Mouse (Mus musculus) ES-Bruce4 (cell line): Measurements from ENCODE around the gene Plrg1.

Experiments used
- CTCF ChIP-seq: IDR thresholded peaks from one replicate; pipeline ENCODE4 v1.8.1; 2011; ENCODE audit warnings: low read depth, low read length
- EP300 ChIP-seq: IDR thresholded peaks from 2 replicates; pipeline ENCODE4 v1.6.1; 2011; ENCODE audit warnings: low read depth, low read length; ENCODE audit not compliant: insufficient read depth
- POLR2A ChIP-seq: IDR thresholded peaks from one replicate; pipeline ENCODE4 v1.8.1; 2011; ENCODE audit warnings: low read length; ENCODE audit not compliant: insufficient read depth

- TF ChIP-seq POLR2A (no peak), EP300 (no peak), CTCF (no peak)
These were observed 34.9 kb upstream of the Plrg1 start for GRCm38 (mm10) chr3:83020387-83020786.
